21 mouse cellular contexts compared by ENCODE assay signal in genomic region chr9:34243674-34244073, GRCm38 (mm10).
DNase-seq lines count a peak whose midpoint lies in the region; ATAC-seq and TF ChIP-seq lines count a peak whose summit lies in the region.
"Had no signal": no experiment of that assay in that cellular context is flagged by ENCODE, and none has a peak within 500 bp of the region (broad histone marks: within the 10 kb centered on the region; RNA-seq: fewer than 3 reads in every experiment).

No protein-coding gene starts in this region.

- H3K4me1 ChIP-seq in stomach, postnatal 0 days (replicated peaks; ENCODE audit: control insufficient read depth, insufficient read depth) = no peaks in the 10 kb centered on the region

- no peak overlapping the region for H3K4me3 ChIP-seq in stomach, postnatal 0 days (ENCODE audit: low read depth, low read length)

- no peak overlapping the region for H3K9ac ChIP-seq in stomach, postnatal 0 days (ENCODE audit: low read length)

- H3K4me2 ChIP-seq in stomach, postnatal 0 days (replicated peaks; ENCODE audit: low read depth) = no peak overlapping the region

- H3K27ac ChIP-seq in stomach, postnatal 0 days (replicated peaks) = no peak overlapping the region

- no peaks in the 10 kb centered on the region for H3K27me3 ChIP-seq in stomach, postnatal 0 days (ENCODE audit: control insufficient read depth, insufficient read depth, low read length)
- H3K27me3 ChIP-seq: CH12.LX, Patski had no signal

- WGBS in stomach, postnatal 0 days = 65% methylated on average over 2 of the region's 2 CpGs

- no peak for TF ChIP-seq CTCF in stomach, postnatal 0 days (IDR thresholded peaks at IDR 0.05; ENCODE audit: low read depth)

- no peaks in the 10 kb centered on the region for H3K36me3 ChIP-seq in stomach, postnatal 0 days (ENCODE audit: control insufficient read depth, insufficient read depth, low read length)
- H3K36me3 ChIP-seq: G1E had no signal

- ATAC-seq in stomach, postnatal 0 days (ENCODE audit: low FRiP score, low TSS enrichment) = no peak
- ATAC-seq: activated CD4-positive, CD25-positive, alpha-beta regulatory T cell, adult 4 months; CD4-positive, CD25-positive, alpha-beta regulatory T cell, adult 4 months; Patski had no signal

- peak; percentile 63 for DNase-seq in heart, adult 11 months
- DNase-seq in heart, adult 9 months (ENCODE audit: low spot score in 2 of 2) = no peak
- peak; percentile 16 for DNase-seq in gonadal fat pad, adult 2 months (ENCODE audit: low read depth)
- DNase-seq in stomach, postnatal 0 days (ENCODE audit: low spot score) = no peak
- DNase-seq in cerebellum, postnatal 36 days = no peak
- no peak for DNase-seq in kidney, adult 11 months
- DNase-seq: adrenal gland, adult 2 months; adrenal gland, adult 8-10 months; adrenal gland, postnatal 10 days; adrenal gland, postnatal 14 days; adrenal gland, postnatal 25 days; adrenal gland, postnatal 36 days; B cell, adult 2 months; cerebellum, adult 11 months; cerebellum, adult 11-12 months; cerebellum, adult 18-20 months had no signal

- peak; percentile 52 for TF ChIP-seq EP300 in stomach, postnatal 0 days (optimal IDR thresholded peaks at IDR 0.05)

- H3K9me3 ChIP-seq in stomach, postnatal 0 days (ENCODE audit: control insufficient read depth, low read length) = no peaks in the 10 kb centered on the region

Comparison
In these comparisons a context has a peak if more than half of its experiments do, and no peak if none do; other contexts are left out.
1. DNase-seq: peak in heart, adult 11 months (single experiment) and gonadal fat pad, adult 2 months (single experiment); none in heart, adult 9 months (0 of 2), stomach, postnatal 0 days (single experiment), cerebellum, postnatal 36 days (0 of 2) and kidney, adult 11 months (single experiment).